Mouse (Mus musculus): ENCODE results near the gene Clasp2.
"Not testable (repeated sequence)": the region's sequence is repeated elsewhere in the genome, so short reads cannot be mapped to it uniquely, and the experiment has no call there.

Clasp2 gene

DNA sequence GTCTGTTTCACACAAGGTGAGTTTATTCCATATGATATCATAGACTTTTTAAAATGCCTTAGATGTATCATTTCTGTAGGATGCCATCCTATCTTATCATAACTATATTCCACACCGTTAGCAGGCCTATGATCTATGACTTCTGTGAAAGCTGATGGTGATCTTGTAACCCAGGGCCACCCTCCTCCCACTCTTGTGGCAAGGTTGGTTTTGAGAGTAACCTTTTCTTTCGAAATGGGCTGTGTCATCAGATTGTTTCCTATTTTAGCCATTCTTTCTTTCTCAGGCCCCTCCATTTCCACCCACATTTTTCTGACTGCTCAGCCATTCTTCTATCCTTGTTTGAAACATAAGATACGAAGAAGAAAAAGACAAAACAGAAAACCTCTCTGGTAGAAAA lies 88.9 kb downstream of the Clasp2 start:
- DNase-seq: no peak

DNA sequence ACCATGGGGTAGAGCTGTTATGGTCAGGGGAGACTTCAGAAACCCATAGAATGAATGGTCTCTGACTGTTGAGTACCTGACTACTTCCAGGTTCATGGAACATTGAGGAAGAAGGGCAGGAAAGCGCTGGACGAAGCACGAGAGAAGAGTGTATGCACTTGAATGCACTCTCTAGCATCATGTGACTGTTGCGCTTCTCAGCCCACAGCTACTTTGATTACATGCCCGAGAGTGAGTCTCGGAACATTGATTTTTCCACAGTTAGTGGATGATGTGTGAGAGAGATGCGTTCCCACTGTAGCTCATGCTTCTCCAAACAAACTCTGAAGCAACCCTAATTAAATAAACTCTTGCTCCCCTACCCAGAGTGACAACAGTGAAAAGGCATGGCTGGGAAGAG lies 92.2 kb downstream of the Clasp2 start:
- no peak for DNase-seq

DNA sequence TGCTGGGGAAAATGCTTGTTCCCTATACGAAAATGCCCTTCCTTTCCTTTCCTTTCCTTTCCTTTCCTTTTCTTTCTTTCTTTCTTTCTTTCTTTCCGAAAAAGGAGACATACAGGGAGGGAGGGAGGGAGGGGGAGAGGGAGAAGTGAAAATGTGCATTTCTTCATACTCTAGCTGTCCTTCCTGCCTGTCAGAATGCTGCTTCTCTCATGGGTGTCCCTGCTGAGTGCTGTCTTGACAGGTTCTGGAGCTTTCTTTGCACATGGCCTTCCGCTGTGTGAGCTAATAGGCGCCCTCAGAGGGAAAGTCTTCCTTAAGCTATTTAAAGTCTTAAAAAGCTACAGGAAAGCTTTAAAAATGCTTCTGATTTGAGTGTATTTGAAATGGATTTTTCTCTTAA lies 95.7 kb downstream of the Clasp2 start:
- no peak for DNase-seq

DNA sequence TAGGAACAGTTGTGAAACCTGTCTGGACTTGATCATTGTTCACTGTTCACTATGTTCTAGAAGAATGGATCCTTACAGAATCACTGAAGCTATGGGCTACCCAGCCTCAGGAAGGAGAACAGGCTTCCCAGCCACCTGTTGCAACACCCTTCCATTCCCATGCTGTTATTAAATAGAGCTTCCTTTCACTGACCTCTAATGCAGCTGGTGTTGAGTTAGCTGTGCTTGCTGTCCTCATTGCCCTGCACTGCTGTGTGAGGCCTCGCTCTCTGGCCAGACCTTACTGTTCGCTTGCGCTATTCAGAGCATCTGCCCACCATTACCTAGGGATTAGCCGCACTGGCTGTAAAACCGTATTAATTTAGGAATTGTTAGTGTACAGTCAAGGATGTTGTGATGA lies 96.2 kb downstream of the Clasp2 start:
- DNase-seq: no peak

DNA sequence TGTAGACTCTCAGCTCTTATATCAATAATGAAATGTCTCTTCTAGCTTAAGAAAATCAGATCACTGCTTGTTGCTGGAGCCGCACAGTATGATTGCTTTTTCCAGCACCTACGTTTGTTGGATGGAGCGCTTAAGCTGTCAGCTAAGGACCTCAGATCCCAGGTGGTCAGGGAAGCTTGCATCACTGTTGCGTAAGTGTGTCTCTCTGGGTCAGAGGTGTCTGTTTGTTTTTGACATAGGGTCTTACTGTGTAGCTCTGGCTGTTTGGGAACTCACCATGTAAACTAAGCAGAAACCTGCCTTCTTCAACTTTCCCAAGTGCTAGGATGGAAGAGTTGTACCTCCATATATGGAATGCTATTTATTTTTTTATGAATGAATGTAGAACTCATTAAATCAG lies 102.8 kb downstream of the Clasp2 start:
- no peak for DNase-seq

DNA sequence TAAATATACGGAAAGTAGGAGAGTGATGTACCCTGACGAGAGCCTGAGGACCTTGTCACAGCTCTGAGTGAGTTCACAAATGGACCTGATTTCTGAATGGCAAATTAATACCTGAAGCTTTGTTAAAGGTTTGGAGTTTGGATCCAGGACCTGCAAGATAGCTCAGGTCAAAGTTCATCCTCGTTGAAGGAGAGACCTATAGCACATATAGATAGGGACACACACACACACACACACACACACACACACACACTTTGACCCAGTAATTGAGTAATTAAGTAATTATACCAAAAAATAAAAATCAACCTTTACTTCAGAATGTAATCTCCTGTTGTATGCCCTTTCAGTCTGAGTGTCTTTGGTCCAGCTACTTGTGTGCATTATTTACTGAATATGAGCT lies 114.2 kb downstream of the Clasp2 start:
- DNase-seq: no peak

DNA sequence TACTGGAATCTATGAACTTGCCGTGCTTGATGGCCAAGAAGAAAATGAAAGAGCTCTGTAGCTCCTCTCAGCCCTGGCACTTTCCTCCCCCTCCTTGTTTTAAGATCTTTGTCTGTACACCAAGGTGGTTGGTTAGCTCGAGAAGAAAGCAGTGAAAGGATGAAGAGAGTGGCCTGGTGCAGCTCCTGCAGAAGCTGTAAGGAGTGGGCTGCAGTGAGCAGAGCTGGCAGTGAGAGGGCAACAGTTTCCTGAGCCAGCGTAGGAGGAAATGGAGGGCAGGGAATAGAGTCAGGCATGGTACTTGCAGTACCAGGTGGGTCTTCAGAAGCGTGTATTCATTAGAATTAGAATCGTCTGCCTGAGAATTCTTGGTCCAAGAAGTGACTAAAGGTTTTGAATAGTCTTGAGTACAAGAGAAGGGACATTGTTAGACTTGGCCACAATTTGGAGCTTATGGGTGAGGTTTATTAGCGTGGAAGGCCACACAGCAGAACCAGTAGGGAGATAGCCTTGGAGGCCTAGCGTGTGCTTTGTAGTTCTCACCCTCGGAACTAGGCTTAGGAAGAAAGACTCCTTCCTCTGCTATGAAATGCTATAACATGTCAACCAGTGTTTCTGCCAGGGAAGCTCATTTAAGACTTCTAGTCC lies 116.1 kb downstream of the Clasp2 start:
- DNase-seq: no peak

DNA sequence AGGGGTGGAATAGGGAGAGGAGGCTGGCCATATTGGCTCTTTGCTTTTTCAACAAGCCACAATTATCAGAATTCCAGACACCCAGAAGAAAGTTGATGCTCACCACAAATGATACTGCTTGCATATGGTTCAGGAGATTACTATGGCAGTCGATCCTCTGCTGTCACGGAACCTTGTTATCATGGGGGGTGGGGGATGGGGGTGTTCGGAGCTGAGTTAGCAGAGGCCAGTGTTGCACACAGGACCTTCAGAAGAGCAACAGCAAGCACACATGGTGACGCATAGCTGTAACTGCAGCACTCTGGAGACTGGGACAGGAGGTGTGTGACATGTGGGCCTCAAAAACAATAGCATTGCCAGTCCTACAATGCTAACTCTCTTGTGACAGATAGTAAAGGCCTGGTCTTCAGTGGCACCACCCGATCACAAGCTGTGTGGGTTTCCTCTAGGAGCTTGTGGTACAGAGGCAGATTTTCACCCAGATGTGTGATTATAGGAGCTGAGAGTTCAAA lies 116.7 kb downstream of the Clasp2 start:
- DNase-seq: no peak

DNA sequence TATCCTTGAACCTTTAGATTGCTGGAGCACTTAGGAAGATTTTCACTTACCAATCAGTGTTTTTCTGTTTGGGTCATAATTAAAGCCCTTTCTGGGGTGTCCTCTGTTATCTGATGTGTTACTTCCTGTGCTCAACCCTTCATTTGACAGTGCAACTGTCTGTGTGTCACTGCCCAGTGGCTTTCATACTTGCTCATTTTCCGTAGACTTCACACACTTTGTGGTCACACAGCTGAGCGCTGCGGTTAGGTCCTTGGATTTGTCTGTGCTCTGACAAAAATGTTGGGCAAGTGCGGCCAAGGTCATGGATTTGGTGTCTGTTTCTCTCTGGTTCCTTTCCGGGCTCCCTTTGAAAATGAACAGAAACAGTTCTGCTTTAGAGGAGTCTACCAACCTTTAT lies 118.1 kb downstream of the Clasp2 start:
- no peak for DNase-seq

DNA sequence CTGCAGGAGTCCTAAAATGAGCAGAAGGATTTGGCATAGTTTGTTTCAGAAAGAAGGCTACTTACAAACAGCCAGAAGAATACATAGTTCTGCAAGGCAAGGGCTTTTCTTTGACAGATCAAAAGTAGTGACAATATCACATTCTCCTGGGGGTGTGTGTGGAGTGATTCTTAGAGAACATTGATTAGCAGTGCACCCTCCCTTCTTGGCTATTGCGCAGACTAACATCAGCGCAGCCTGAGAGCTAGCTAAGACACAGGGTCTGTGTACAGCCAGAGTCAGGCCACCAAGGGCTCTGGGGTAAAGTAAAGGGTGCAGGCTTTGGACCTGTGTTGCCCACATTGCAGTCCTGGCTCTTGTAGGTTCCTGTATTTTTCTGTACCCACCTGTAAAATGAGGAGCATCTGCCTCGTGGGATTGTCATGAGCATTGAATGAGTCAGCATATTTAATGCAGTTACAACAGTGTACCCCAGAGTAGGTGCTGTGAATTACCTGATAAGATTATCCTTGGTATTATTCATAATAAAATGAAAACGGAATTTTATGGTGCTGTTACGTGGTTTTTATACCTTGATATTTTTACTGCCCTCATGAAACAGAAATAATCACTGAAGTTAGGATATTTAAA lies 122.2 kb downstream of the Clasp2 start:
- no peak for DNase-seq

DNA sequence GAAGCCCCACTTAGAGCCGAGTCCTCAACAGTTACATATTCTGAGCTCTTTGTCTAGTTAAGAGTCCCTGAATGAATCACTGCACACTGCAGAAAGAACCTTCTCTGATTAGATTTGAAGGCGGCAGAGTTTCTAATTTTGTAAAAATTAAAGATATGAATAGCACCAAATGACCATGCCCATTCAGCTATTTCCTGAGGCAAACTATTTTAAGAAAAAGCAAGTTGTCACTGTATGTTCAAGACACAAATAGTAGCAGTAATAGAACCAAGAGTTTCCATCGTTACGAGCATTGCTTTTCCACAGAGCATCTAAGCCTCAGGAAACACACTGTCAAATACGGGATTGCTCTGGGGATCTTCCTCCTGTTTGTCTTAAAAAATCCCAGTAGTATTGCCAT lies 126.7 kb downstream of the Clasp2 start:
- DNase-seq: no peak

DNA sequence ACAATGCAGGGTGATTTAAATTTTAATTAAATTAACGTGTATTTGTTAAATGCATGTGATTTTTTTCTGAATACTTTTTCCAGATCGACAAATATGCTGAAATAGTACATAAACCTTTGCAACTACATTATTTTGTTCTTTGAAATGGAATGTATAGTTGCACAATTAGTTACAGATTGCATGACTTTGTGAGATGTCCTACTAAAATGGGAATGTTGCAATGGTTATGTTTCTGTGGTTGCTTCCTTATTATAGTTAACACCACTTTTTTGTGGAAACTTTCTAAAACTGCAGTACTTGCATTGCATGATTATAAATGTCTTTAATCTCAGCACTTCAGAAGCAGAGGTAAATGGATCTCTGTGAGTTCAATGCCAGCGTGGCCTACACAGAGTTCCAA lies 153.6 kb downstream of the Clasp2 start:
- no peak for DNase-seq

DNA sequence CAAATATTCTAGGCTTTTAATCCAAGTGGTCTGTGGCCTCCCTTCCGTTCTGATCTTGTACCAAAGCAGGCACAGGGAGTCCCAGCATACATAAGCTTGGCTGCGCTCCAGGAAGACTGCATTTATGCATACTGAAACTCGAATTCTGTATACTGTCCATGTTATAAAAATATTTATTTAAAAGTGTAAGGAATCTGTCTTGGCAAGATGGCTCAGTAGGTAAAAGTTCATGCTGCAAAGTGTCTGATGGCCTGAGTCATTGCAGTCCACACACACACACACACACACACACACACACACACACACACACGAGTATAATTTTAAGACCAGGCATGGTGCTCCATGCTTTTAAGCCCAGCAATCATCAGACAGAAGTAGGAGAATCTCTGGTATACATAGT lies 161.9 kb downstream of the Clasp2 start:
- DNase-seq: no peak

DNA sequence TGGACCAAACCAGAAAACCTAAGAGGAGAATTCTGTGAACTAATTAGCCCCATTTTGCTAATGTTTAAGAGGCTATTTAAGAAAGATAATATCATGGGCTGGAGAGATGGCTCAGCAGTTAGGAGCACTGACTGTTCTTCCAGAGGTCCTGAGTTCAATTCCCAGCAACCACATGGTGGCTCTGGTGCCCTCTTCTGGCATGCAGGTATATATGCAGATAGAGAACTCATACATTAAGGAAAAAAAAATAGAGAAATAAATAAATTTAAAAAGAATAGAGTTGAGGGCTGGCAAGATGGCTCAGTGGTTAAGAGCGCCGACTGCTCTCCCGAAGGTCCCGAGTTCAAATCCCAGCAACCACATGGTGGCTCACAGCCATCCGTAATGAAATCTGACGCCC lies 163.0 kb downstream of the Clasp2 start:
- not testable (repeated sequence) for DNase-seq

DNA sequence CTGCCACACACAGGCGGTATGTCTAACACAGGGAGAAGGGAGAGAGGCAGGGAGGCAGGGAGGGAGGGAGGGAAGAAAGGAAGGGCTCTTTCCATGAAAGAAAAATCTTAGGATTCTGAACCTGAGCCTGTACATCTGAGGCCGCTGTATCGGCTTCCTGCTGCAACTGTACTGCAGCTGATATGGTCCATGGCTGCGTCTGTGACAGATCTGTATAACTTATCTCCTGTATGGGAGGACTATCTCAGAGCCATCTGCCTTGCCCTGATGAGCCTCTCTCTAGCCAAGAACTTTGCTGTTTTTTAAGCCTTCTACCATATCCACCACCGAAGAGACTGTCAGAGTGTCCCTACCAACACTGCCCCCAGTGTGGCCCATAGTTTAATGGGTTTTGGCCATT lies 174.5 kb downstream of the Clasp2 start:
- no peak for DNase-seq

DNA sequence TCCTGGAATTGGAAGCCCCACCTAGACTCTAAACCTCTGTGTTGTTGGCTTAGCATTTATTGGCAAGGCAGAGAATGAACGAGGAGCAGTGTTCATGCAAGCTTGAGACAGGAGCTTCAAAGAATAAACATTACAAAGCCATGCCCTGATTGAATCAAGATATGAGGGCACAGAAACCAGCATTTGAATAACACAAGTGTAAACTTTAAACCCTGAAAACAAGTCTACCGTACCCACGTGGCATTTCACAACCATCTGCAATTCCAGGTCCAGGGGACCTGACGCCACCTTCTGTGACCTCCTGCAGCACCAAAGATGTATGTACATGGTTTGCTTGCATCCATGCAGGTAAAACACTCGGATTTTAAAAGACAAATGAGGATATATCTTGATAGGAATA lies 181.4 kb downstream of the Clasp2 start:
- no peak for DNase-seq

DNA sequence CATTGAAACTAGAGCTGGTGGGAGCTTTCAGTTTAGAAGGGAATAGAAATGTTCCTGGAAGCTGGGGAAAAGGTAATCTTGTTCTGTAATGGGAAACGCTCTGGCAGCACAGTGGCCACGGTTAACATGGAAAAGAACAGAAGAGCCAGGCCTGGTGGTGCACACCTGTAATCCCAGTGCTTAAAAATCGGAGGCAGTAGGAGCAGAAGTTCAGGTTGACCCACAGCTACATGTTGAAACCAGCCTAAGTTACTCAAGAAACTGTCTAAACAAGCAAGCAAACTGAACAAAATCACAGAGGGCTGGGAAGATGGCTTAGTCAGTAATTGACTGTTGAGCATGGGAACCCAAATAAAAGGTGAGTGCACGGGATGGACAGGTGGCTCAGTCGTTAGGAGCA lies 183.6 kb downstream of the Clasp2 start:
- DNase-seq: no peak

DNA sequence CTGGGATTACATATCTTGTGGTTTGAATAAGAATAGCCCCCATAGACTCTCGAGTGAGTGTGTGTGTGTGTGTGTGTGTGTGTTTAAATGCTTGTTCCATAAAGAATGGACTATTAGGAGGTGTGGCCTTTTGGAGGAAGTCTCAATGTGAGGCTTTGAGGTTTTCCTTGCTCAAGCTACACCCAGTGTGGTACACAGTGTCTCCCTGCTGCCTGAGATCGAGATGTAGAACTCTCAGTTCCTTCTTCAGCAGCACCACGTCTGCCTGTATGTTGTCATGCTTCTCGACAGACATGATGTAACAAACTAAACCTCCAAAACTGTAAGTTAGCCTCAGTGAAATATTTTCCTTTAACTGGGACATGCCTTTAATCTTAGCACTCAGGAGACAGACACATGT lies 187.3 kb downstream of the Clasp2 start:
- peak; percentile 30 for DNase-seq

DNA sequence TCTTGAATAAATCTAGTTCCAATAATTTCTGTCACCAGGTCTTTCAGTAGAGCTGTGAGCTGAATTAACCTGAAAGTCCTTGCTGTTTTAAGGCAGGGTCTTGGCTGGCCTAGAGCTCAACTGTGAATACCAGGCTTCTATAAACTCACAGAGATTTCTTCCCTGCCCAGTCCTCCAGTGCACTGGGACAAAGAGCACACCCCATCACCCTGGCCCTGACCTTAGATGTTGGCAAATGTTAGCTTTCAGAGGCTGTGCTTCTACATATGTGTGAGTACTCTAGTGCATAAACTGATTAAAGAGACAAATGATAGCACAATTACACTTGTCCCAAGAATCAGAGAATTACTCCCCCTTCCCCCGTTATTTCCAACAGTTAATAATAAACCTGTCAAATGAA lies 188.4 kb downstream of the Clasp2 start:
- DNase-seq: no peak

DNA sequence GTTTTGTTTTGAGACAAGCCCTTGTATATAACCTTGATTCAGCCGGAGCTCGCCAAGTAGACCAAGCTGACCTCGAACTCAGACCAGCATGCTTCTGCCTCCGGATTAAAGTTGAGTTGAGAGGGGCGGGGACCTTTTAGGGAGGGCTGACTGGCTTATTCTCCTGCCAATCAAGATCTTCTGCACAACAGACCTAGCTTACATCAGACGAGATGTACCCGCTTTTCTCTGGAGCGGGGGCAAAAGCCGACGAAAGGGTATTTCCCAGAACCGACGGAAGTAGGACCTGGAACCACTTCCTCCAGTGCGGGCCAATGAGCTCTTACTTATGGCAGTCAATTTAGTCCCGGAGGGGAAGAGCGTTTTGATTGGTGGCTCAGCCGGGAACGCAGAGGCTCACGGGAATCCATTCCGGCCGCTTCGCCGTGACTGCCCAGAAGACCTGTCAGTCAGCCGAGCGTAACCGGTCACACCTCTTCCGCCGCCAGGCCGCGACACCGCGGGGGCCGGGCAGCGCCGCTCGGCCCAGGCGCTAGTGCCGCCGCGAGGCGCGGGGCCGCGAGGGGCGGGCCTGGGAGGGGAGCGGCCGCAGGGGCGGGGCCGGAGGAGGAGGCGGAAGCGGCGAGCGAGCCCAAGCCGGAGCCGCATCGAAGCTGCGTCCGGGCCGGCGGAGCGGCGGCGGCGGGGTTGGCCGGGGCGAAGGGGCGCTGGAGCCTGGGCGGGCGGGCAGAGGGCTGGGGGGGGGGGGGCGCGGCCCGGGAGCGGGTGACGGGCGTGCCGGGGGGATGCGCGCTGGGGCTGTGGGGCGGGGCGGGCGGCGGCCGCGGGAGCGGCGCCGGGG lies 189.5 kb downstream of the Clasp2 start, which contains the start of gene Ubp1:
Gene Ubp1, plus strand, starts transcription at position 401 of the 841 bp plus-strand sequence.
- peak; percentile 99 for DNase-seq

DNA sequence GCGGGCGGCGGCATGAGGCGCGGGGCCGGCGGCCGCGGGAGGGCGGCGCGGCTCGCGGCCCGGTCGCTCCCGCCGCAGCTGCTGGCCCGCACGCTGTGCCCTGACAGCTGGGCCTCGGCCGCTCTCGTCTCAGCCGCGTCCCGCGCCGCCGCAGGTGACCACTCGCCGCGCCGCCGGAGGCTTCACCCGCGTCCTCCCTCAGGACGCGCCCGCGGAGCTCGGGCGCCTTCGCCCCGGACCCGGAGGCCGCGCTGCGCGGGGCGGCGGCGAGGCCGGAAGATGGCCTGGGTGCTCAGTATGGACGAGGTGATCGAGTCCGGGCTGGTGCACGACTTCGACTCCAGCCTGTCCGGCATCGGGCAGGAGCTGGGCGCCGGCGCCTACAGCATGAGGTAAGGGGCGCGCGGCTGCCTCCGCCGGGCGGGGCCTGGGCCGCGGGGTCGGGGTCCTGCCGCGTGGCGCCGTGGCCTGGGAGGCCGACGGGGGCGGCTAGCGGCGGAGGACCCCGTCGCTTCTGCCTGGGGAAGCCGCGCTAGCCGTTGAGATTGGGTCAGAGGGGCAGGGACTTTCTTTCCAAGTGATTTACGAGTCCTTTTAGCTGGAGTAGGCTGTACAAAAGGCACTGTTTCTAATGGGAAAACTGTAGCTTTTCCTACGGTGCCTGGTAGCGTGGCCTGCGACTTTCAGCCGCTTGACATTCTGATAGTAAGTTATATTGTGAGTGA lies 190.3 kb downstream of the Clasp2 start:
- no peak for DNase-seq

DNA sequence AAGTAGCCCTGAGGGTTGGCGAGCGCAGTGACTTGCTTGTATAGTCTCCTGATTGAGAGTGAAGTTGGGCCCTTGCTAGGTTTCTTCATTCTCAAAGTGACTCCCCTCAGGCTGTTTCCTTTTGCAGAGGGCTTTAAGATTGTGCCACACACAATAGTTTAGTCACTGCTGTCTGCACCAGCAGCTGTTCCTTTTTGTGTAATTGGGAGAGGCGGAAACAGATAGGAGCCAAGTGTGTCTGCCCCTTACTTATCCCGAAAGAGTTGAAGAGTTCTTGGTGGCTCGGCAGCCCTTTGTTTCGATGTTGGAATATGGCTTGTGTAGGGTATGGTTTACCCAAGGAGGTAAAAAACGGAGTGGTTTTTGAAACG lies 190.8 kb downstream of the Clasp2 start:
- DNase-seq: no peak

DNA sequence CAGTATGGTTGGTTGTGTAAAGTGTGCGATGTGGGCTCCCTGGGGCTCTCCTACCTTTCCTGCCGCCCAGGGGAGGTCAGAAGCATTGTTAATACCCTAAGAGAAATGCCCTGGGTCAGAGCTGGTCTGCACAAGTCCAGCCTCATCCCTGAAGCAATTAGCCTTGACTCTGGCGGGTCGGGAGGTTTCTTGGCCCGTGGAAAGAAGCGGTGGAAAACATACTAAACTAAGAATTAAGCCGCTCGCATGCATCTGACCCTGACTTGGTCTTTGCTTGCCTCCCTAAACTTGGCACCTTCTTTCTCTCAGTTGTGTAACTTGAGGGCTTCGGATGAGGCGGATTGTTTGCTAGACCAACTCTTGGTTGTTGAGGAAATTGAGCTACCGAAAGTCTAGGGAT lies 191.2 kb downstream of the Clasp2 start:
- DNase-seq: no peak
